Mouse (Mus musculus): ENCODE results near the gene Kif18b. TPM values are rescaled to one million over a fixed set of nuclear protein-coding genes. Genes with fewer than 3 reads are reported as not detected.

The Kif18b gene
- 45.1 and 60.0 TPM in 2 replicates for polyA plus RNA-seq (2012; rRNA removed)

GRCm38 (mm10) chr11:102924557-102925350 is at the start of gene Kif18b:
Gene Kif18b (minus strand): TSS chr11:102925124.
- WGBS = under 1% methylated on average over 62 of the region's 62 CpGs
- Histone ChIP-seq H3K27ac (ENCODE audit: control insufficient read depth, insufficient read depth, low read length) (peak within 1 kb of the TSS; percentile 36; the same call in 1 of the 2 replicates), H3K36me3 (ENCODE audit: control insufficient read depth, insufficient read depth, low read length) (no peaks in the 10 kb centered on the region), H3K4me3 (ENCODE audit: control insufficient read depth, insufficient read depth, low read length) (peak within 1 kb of the TSS; percentile 76), H3K27me3 (ENCODE audit: control insufficient read depth, insufficient read depth, low read length) (no peaks in the 10 kb centered on the region), H3K4me1 (replicated peaks; ENCODE audit: control insufficient read depth, insufficient read depth, low read length) (peaks cover 7% of the 10 kb centered on the region)
- peak; percentile 93 for DNase-seq
- TF ChIP-seq POLR2A (IDR thresholded peaks at IDR 0.05; ENCODE audit: control insufficient read depth, extremely low read depth, insufficient read depth, low read length, poor library complexity) (peak; percentile 57), CTCF (IDR thresholded peaks at IDR 0.05; ENCODE audit: borderline replicate concordance, control insufficient read depth, extremely low read depth, insufficient read depth, low read length, poor library complexity) (peak; percentile 51; the same call in 1 of the 2 replicates)

- TF ChIP-seq POLR2A (IDR thresholded peaks at IDR 0.05; ENCODE audit: control insufficient read depth, extremely low read depth, insufficient read depth, low read length, poor library complexity) = no peak
- TF ChIP-seq CTCF (IDR thresholded peaks at IDR 0.05; ENCODE audit: borderline replicate concordance, control insufficient read depth, extremely low read depth, insufficient read depth, low read length, poor library complexity) = no peak
- 62% methylated on average over 1 of the region's 1 CpGs for WGBS
- no peaks in the 10 kb centered on the region for H3K27me3 ChIP-seq (ENCODE audit: control insufficient read depth, insufficient read depth, low read length)
Measured at GRCm38 (mm10) chr11:102972326-102972725, 47.4 kb upstream of the Kif18b start.

GRCm38 (mm10) chr11:102971604-102972003 is 46.7 kb upstream of the Kif18b start:
- no peaks in the 10 kb centered on the region for H3K27me3 ChIP-seq (ENCODE audit: control insufficient read depth, insufficient read depth, low read length)
- no peak overlapping the region for H3K27ac ChIP-seq (ENCODE audit: control insufficient read depth, insufficient read depth, low read length)
- H3K36me3 ChIP-seq (ENCODE audit: control insufficient read depth, insufficient read depth, low read length) = no peaks in the 10 kb centered on the region
- 32% methylated on average over 5 of the region's 5 CpGs for WGBS
- no peak overlapping the region for H3K4me3 ChIP-seq (ENCODE audit: control insufficient read depth, insufficient read depth, low read length)
- H3K4me1 ChIP-seq (replicated peaks; ENCODE audit: control insufficient read depth, insufficient read depth, low read length) = no peaks in the 10 kb centered on the region
- no peak for TF ChIP-seq POLR2A (IDR thresholded peaks at IDR 0.05; ENCODE audit: control insufficient read depth, extremely low read depth, insufficient read depth, low read length, poor library complexity)
- no peak for TF ChIP-seq CTCF (IDR thresholded peaks at IDR 0.05; ENCODE audit: borderline replicate concordance, control insufficient read depth, extremely low read depth, insufficient read depth, low read length, poor library complexity)
- no peak for DNase-seq

More at GRCm38 (mm10) chr11:102972326-102972725, 47.4 kb upstream of the Kif18b start:
- Histone ChIP-seq H3K4me3 (ENCODE audit: control insufficient read depth, insufficient read depth, low read length) (no peak overlapping the region), H3K4me1 (replicated peaks; ENCODE audit: control insufficient read depth, insufficient read depth, low read length) (no peaks in the 10 kb centered on the region), H3K27ac (ENCODE audit: control insufficient read depth, insufficient read depth, low read length) (no peak overlapping the region), H3K36me3 (ENCODE audit: control insufficient read depth, insufficient read depth, low read length) (no peaks in the 10 kb centered on the region)
- DNase-seq = no peak

GRCm38 (mm10) chr11:102964547-102965091 is 39.7 kb upstream of the Kif18b start:
- no peaks in the 10 kb centered on the region; the same call in 1 of the 2 replicates for H3K27me3 ChIP-seq (ENCODE audit: control insufficient read depth, insufficient read depth, low read length)
- DNase-seq = no peak
- H3K4me3 ChIP-seq (ENCODE audit: control insufficient read depth, insufficient read depth, low read length) = no peak overlapping the region
- TF ChIP-seq CTCF (IDR thresholded peaks at IDR 0.05; ENCODE audit: borderline replicate concordance, control insufficient read depth, extremely low read depth, insufficient read depth, low read length, poor library complexity) (no peak), POLR2A (IDR thresholded peaks at IDR 0.05; ENCODE audit: control insufficient read depth, extremely low read depth, insufficient read depth, low read length, poor library complexity) (no peak)
- no peak overlapping the region for H3K27ac ChIP-seq (ENCODE audit: control insufficient read depth, insufficient read depth, low read length)
- H3K36me3 ChIP-seq (ENCODE audit: control insufficient read depth, insufficient read depth, low read length) = no peaks in the 10 kb centered on the region
- WGBS = 78% methylated on average over 16 of the region's 16 CpGs
- no peaks in the 10 kb centered on the region for H3K4me1 ChIP-seq (replicated peaks; ENCODE audit: control insufficient read depth, insufficient read depth, low read length)

GRCm38 (mm10) chr11:102963855-102964546 is 39.1 kb upstream of the Kif18b start:
- WGBS = 39% methylated on average over 24 of the region's 24 CpGs
- Histone ChIP-seq H3K4me1 (replicated peaks; ENCODE audit: control insufficient read depth, insufficient read depth, low read length) (no peaks in the 10 kb centered on the region), H3K27ac (ENCODE audit: control insufficient read depth, insufficient read depth, low read length) (no peak overlapping the region), H3K27me3 (ENCODE audit: control insufficient read depth, insufficient read depth, low read length) (no peaks in the 10 kb centered on the region; the same call in 1 of the 2 replicates), H3K36me3 (ENCODE audit: control insufficient read depth, insufficient read depth, low read length) (no peaks in the 10 kb centered on the region), H3K4me3 (ENCODE audit: control insufficient read depth, insufficient read depth, low read length) (no peak overlapping the region)
- DNase-seq = no peak
- no peak for TF ChIP-seq CTCF (IDR thresholded peaks at IDR 0.05; ENCODE audit: borderline replicate concordance, control insufficient read depth, extremely low read depth, insufficient read depth, low read length, poor library complexity)
- no peak for TF ChIP-seq POLR2A (IDR thresholded peaks at IDR 0.05; ENCODE audit: control insufficient read depth, extremely low read depth, insufficient read depth, low read length, poor library complexity)

GRCm38 (mm10) chr11:102963246-102963854 is 38.4 kb upstream of the Kif18b start:
- Histone ChIP-seq H3K4me3 (ENCODE audit: control insufficient read depth, insufficient read depth, low read length) (no peak overlapping the region), H3K27ac (ENCODE audit: control insufficient read depth, insufficient read depth, low read length) (no peak overlapping the region), H3K36me3 (ENCODE audit: control insufficient read depth, insufficient read depth, low read length) (no peaks in the 10 kb centered on the region), H3K27me3 (ENCODE audit: control insufficient read depth, insufficient read depth, low read length) (no peaks in the 10 kb centered on the region; the same call in 1 of the 2 replicates), H3K4me1 (replicated peaks; ENCODE audit: control insufficient read depth, insufficient read depth, low read length) (no peaks in the 10 kb centered on the region)
- DNase-seq = no peak
- TF ChIP-seq CTCF (IDR thresholded peaks at IDR 0.05; ENCODE audit: borderline replicate concordance, control insufficient read depth, extremely low read depth, insufficient read depth, low read length, poor library complexity) (no peak), POLR2A (IDR thresholded peaks at IDR 0.05; ENCODE audit: control insufficient read depth, extremely low read depth, insufficient read depth, low read length, poor library complexity) (no peak)
- 28% methylated on average over 16 of the region's 16 CpGs for WGBS
